Mouse (Mus musculus) lung, embryonic 15.5 days (tissue): ENCODE data around the gene Sept4. TPM values are rescaled to one million over a fixed set of nuclear protein-coding genes. Genes with fewer than 3 reads are reported as not detected.

Experiments
- ATAC-seq: fragments of 200-750 bp; cut with Nextera tagmentation; 2 replicates; pipeline ENCODE4 v1.8.0; 2017; ENCODE audit warnings: moderate number of reproducible peaks, borderline replicate concordance; ENCODE audit not compliant: low FRiP score, low TSS enrichment; ENCODE audit errors: extremely low read depth
- H3K27ac ChIP-seq: fragments of 300-500 bp; sonication (generic); 2 replicates; pipeline ENCODE4 v1.5.1; 2015; ENCODE audit warnings: moderate library complexity, mild to moderate bottlenecking, inconsistent platforms
- H3K27me3 ChIP-seq: fragments of 300-500 bp; sonication (generic); 2 replicates; pipeline ENCODE4 v1.6.1; 2015; ENCODE audit warnings: inconsistent platforms
- H3K36me3 ChIP-seq: fragments of 300-500 bp; sonication (generic); 2 replicates; pipeline ENCODE4 v1.6.1; 2015; ENCODE audit warnings: inconsistent platforms
- H3K4me1 ChIP-seq: fragments of 300-500 bp; sonication (generic); 2 replicates; pipeline ENCODE4 v1.6.1; 2015; ENCODE audit warnings: inconsistent platforms
- H3K4me2 ChIP-seq: fragments of 300-500 bp; sonication (generic); 2 replicates; pipeline ENCODE4 v1.6.1; 2015; ENCODE audit warnings: inconsistent platforms, mild to moderate bottlenecking, moderate library complexity
- H3K4me3 ChIP-seq: fragments of 300-500 bp; sonication (generic); 2 replicates; pipeline ENCODE4 v1.5.1; 2015; ENCODE audit warnings: mild to moderate bottlenecking, inconsistent platforms
- H3K9ac ChIP-seq: fragments of 300-500 bp; sonication (generic); 2 replicates; pipeline ENCODE4 v1.6.1; 2015; ENCODE audit warnings: inconsistent platforms
- H3K9me3 ChIP-seq: fragments of 300-500 bp; sonication (generic); 2 replicates; pipeline ENCODE4 v1.6.1; 2016; ENCODE audit warnings: inconsistent platforms
- WGBS: fragments of 180-500 bp; shearing (Covaris S2); methylation state at CpG from one replicate; pipeline ENCODE4 v1.1.7; 2015; 5-methylcytosine and 5-hydroxymethylcytosine counted together
- polyA plus RNA-seq: library from polyadenylated mRNA; unstranded; fragments of >200 nt; fragmentation: Nextera tagmentation; extraction: Ambion mirVana; gene quantifications from 2 replicates; pipeline ENCODE4 v1.2.1, GENCODE M21; 2015

The Sept4 gene
- polyA plus RNA-seq, 1 experiment from 2014 or later = 85.6 TPM

GRCm38 (mm10) chr11:87555106-87555703 lies 13.5 kb upstream of the Sept4 start:
- Histone ChIP-seq H3K9me3 (no peaks in the 10 kb centered on the region), H3K4me1 (peaks cover 15% of the 10 kb centered on the region), H3K4me2 (no peak overlapping the region), H3K9ac (no peak overlapping the region), H3K27ac (peak overlapping the region; percentile 58), H3K27me3 (no peaks in the 10 kb centered on the region), H3K4me3 (no peak overlapping the region), H3K36me3 (no peaks in the 10 kb centered on the region)
- peak; percentile 73; the same call in 1 of the 2 replicates for ATAC-seq
- 11% methylated on average over 2 of the region's 2 CpGs for WGBS

GRCm38 (mm10) chr11:87561208-87561607 lies 7.5 kb upstream of the Sept4 start:
- 52% methylated on average over 6 of the region's 6 CpGs for WGBS
- ATAC-seq = no peak
- no peak overlapping the region for H3K4me3 ChIP-seq

GRCm38 (mm10) chr11:87566501-87566900 lies 2.2 kb upstream of the Sept4 start, which contains the start of gene Gm11492:
Gene Gm11492 (plus strand): TSS chr11:87566653.
- Histone ChIP-seq H3K4me1 (peaks cover 4% of the 10 kb centered on the region), H3K4me2 (no peak within 1 kb of the TSS), H3K36me3 (no peaks in the 10 kb centered on the region), H3K27ac (no peak within 1 kb of the TSS), H3K9ac (no peak within 1 kb of the TSS), H3K9me3 (no peaks in the 10 kb centered on the region), H3K4me3 (no peak within 1 kb of the TSS), H3K27me3 (no peaks in the 10 kb centered on the region)
- no peak for ATAC-seq
- 73% methylated on average over 3 of the region's 3 CpGs for WGBS

More at GRCm38 (mm10) chr11:87561208-87561607, 7.5 kb upstream of the Sept4 start:
- Histone ChIP-seq H3K27me3 (no peaks in the 10 kb centered on the region), H3K9ac (no peak overlapping the region), H3K36me3 (no peaks in the 10 kb centered on the region), H3K27ac (no peak overlapping the region), H3K9me3 (no peaks in the 10 kb centered on the region), H3K4me2 (no peak overlapping the region), H3K4me1 (no peaks in the 10 kb centered on the region)

- H3K9me3 ChIP-seq = no peaks in the 10 kb centered on the region
- 50% methylated on average over 5 of the region's 5 CpGs for WGBS
- no peak overlapping the region for H3K27ac ChIP-seq
- no peak overlapping the region for H3K9ac ChIP-seq
- H3K36me3 ChIP-seq = no peaks in the 10 kb centered on the region
- H3K4me3 ChIP-seq = no peak overlapping the region
- no peaks in the 10 kb centered on the region for H3K27me3 ChIP-seq
- ATAC-seq = no peak
- no peak overlapping the region for H3K4me2 ChIP-seq
- H3K4me1 ChIP-seq = peaks cover 13% of the 10 kb centered on the region
Measured at GRCm38 (mm10) chr11:87570743-87571142, 2.0 kb downstream of the Sept4 start.

GRCm38 (mm10) chr11:87571361-87571950 lies 2.8 kb downstream of the Sept4 start:
- H3K4me1 ChIP-seq = peaks cover 13% of the 10 kb centered on the region
- no peak for ATAC-seq
- H3K9ac ChIP-seq = no peak overlapping the region
- H3K27ac ChIP-seq = no peak overlapping the region
- no peaks in the 10 kb centered on the region for H3K36me3 ChIP-seq
- no peaks in the 10 kb centered on the region for H3K9me3 ChIP-seq
- H3K4me2 ChIP-seq = no peak overlapping the region
- H3K4me3 ChIP-seq = no peak overlapping the region
- 91% methylated on average over 1 of the region's 1 CpGs for WGBS
- H3K27me3 ChIP-seq = no peaks in the 10 kb centered on the region

GRCm38 (mm10) chr11:87573751-87574150 lies 5.0 kb downstream of the Sept4 start:
- Histone ChIP-seq H3K4me3 (no peak overlapping the region), H3K4me1 (peaks cover 27% of the 10 kb centered on the region), H3K36me3 (no peaks in the 10 kb centered on the region), H3K9ac (no peak overlapping the region), H3K9me3 (no peaks in the 10 kb centered on the region), H3K4me2 (no peak overlapping the region), H3K27ac (no peak overlapping the region), H3K27me3 (no peaks in the 10 kb centered on the region)
- WGBS = 60% methylated on average over 7 of the region's 7 CpGs
- ATAC-seq = no peak

- WGBS = 43% methylated on average over 21 of the region's 21 CpGs
- H3K4me1 ChIP-seq = peaks cover 31% of the 10 kb centered on the region
- H3K4me2 ChIP-seq = no peak overlapping the region
Measured at GRCm38 (mm10) chr11:87574520-87575180, 5.9 kb downstream of the Sept4 start.

GRCm38 (mm10) chr11:87577601-87578248 lies 9.0 kb downstream of the Sept4 start:
- H3K9me3 ChIP-seq = no peaks in the 10 kb centered on the region
- peak overlapping the region; percentile 56 for H3K4me3 ChIP-seq
- H3K27me3 ChIP-seq = no peaks in the 10 kb centered on the region
- H3K36me3 ChIP-seq = no peaks in the 10 kb centered on the region
- peak overlapping the region; percentile 82 for H3K4me2 ChIP-seq
- H3K9ac ChIP-seq = peak overlapping the region; percentile 48
- peak overlapping the region; percentile 84; the same call in 1 of the 2 replicates for H3K27ac ChIP-seq
- no peak for ATAC-seq
- WGBS = 31% methylated on average over 6 of the region's 6 CpGs
- H3K4me1 ChIP-seq = peaks cover 42% of the 10 kb centered on the region

More at GRCm38 (mm10) chr11:87574520-87575180, 5.9 kb downstream of the Sept4 start:
- no peak for ATAC-seq
- Histone ChIP-seq H3K9ac (no peak overlapping the region), H3K9me3 (no peaks in the 10 kb centered on the region), H3K27ac (no peak overlapping the region), H3K4me3 (no peak overlapping the region), H3K27me3 (no peaks in the 10 kb centered on the region), H3K36me3 (no peaks in the 10 kb centered on the region)

- under 1% methylated on average over 40 of the region's 40 CpGs for WGBS
- peak; percentile 69 for ATAC-seq
- H3K9ac ChIP-seq = peak overlapping the region; percentile 48
- no peaks in the 10 kb centered on the region for H3K36me3 ChIP-seq
- peak overlapping the region; percentile 56 for H3K4me3 ChIP-seq
- H3K27ac ChIP-seq = peak overlapping the region; percentile 84
- no peaks in the 10 kb centered on the region for H3K9me3 ChIP-seq
- no peaks in the 10 kb centered on the region for H3K27me3 ChIP-seq
- peaks cover 42% of the 10 kb centered on the region for H3K4me1 ChIP-seq
- H3K4me2 ChIP-seq = peak overlapping the region; percentile 82
Measured at GRCm38 (mm10) chr11:87578249-87578962, 9.7 kb downstream of the Sept4 start.

- peak; percentile 51 for ATAC-seq
- H3K9ac ChIP-seq = peak overlapping the region; percentile 48; the same call in 1 of the 2 replicates
Measured at GRCm38 (mm10) chr11:87578963-87579601, 10.4 kb downstream of the Sept4 start.

GRCm38 (mm10) chr11:87579713-87580112 lies 11.0 kb downstream of the Sept4 start:
- Histone ChIP-seq H3K36me3 (no peaks in the 10 kb centered on the region), H3K4me3 (peak overlapping the region; percentile 56; the same call in 1 of the 2 replicates), H3K9ac (no peak overlapping the region), H3K4me2 (peak overlapping the region; percentile 82), H3K27me3 (no peaks in the 10 kb centered on the region), H3K27ac (peak overlapping the region; percentile 84), H3K9me3 (no peaks in the 10 kb centered on the region), H3K4me1 (peaks cover 48% of the 10 kb centered on the region)
- 24% methylated on average over 1 of the region's 1 CpGs for WGBS
- ATAC-seq = peak; percentile 67

More at GRCm38 (mm10) chr11:87578963-87579601, 10.4 kb downstream of the Sept4 start:
- peaks cover 44% of the 10 kb centered on the region for H3K4me1 ChIP-seq
- no peaks in the 10 kb centered on the region for H3K27me3 ChIP-seq
- peak overlapping the region; percentile 56 for H3K4me3 ChIP-seq
- no peaks in the 10 kb centered on the region for H3K36me3 ChIP-seq
- H3K27ac ChIP-seq = peak overlapping the region; percentile 84
- H3K4me2 ChIP-seq = peak overlapping the region; percentile 82
- H3K9me3 ChIP-seq = no peaks in the 10 kb centered on the region
- WGBS = 9% methylated on average over 10 of the region's 10 CpGs
